Mouse (Mus musculus) megakaryocyte, embryonic 14.5 days (primary cell): ENCODE results near the gene Ubl7.

ENCODE experiments used
- FLI1 ChIP-seq: IDR thresholded peaks from 2 replicates; pipeline ENCODE4 v1.6.1; 2012; ENCODE audit warnings: low read length, inconsistent platforms, mixed read lengths
- GATA1 ChIP-seq: IDR thresholded peaks from 3 replicates; pipeline ENCODE4 v1.6.1; 2012; ENCODE audit warnings: mixed read lengths, low read length, inconsistent platforms, borderline replicate concordance

GRCm38 (mm10) chr9:57961226-57961625 lies 50.4 kb downstream of the Ubl7 start:
- TF ChIP-seq GATA1 = no peak
- TF ChIP-seq FLI1 = no peak
